Mouse (Mus musculus): ENCODE data around the gene Trpc1.

Gene Trpc1

GRCm38 (mm10) chr9:95697808-95698207 lies 52.4 kb downstream of the Trpc1 start:
- peak; percentile 71 for DNase-seq (ENCODE audit: low read depth, low spot score)

- no peak for DNase-seq (ENCODE audit: low read depth, low spot score)
Observed at GRCm38 (mm10) chr9:95696581-95696980, 53.6 kb downstream of the Trpc1 start.

GRCm38 (mm10) chr9:95695023-95695422 lies 55.2 kb downstream of the Trpc1 start:
- peak; percentile 88 for DNase-seq (ENCODE audit: low read depth, low spot score)

- DNase-seq (ENCODE audit: low read depth, low spot score) = peak; percentile 51
Observed at GRCm38 (mm10) chr9:95694526-95694925, 55.6 kb downstream of the Trpc1 start.

GRCm38 (mm10) chr9:95693528-95694100 lies 56.6 kb downstream of the Trpc1 start:
- peak; percentile 52 for DNase-seq (ENCODE audit: low read depth, low spot score)

- no peak for DNase-seq (ENCODE audit: low read depth, low spot score)
Observed at GRCm38 (mm10) chr9:95692823-95693222, 57.4 kb downstream of the Trpc1 start.

- DNase-seq (ENCODE audit: low read depth, low spot score) = peak; percentile 35
Observed at GRCm38 (mm10) chr9:95688064-95688463, 62.1 kb downstream of the Trpc1 start.

- DNase-seq (ENCODE audit: low read depth, low spot score) = no peak
Observed at GRCm38 (mm10) chr9:95685660-95686440, 64.3 kb downstream of the Trpc1 start.

GRCm38 (mm10) chr9:95680691-95681090 lies 69.5 kb downstream of the Trpc1 start:
- no peak for DNase-seq (ENCODE audit: low read depth, low spot score)

GRCm38 (mm10) chr9:95679966-95680365 lies 70.2 kb downstream of the Trpc1 start:
- no peak for DNase-seq (ENCODE audit: low read depth, low spot score)

GRCm38 (mm10) chr9:95676021-95676420 lies 74.2 kb downstream of the Trpc1 start:
- DNase-seq (ENCODE audit: low read depth, low spot score) = no peak

- DNase-seq (ENCODE audit: low read depth, low spot score) = no peak
Observed at GRCm38 (mm10) chr9:95675064-95675699, 75.0 kb downstream of the Trpc1 start.

GRCm38 (mm10) chr9:95672760-95673159 lies 77.4 kb downstream of the Trpc1 start:
- peak; percentile 48 for DNase-seq (ENCODE audit: low read depth, low spot score)

GRCm38 (mm10) chr9:95672331-95672730 lies 77.8 kb downstream of the Trpc1 start:
- DNase-seq (ENCODE audit: low read depth, low spot score) = no peak

- no peak for DNase-seq (ENCODE audit: low read depth, low spot score)
Observed at GRCm38 (mm10) chr9:95668306-95668705, 81.9 kb downstream of the Trpc1 start.

GRCm38 (mm10) chr9:95667836-95668235 lies 82.3 kb downstream of the Trpc1 start:
- DNase-seq (ENCODE audit: low read depth, low spot score) = no peak

- DNase-seq (ENCODE audit: low read depth, low spot score) = no peak
Observed at GRCm38 (mm10) chr9:95665835-95666234, 84.3 kb downstream of the Trpc1 start.

- DNase-seq (ENCODE audit: low read depth, low spot score) = no peak
Observed at GRCm38 (mm10) chr9:95664290-95664989, 85.7 kb downstream of the Trpc1 start.

GRCm38 (mm10) chr9:95657941-95658340 lies 92.2 kb downstream of the Trpc1 start:
- no peak for DNase-seq (ENCODE audit: low read depth, low spot score)
